Mouse (Mus musculus): ENCODE measurements around the gene Mical2. TPM values are rescaled to one million over a fixed set of nuclear protein-coding genes. Genes with fewer than 3 reads are reported as not detected.
A peak's percentile ranks its signal among the peaks of the same experiment; 100 is the strongest.

Mical2 gene
- polyA plus RNA-seq, 1 experiment from 2014 or later, result 140 TPM

GRCm38 (mm10) chr7:112187536-112188459, 37.9 kb upstream of the Mical2 start:
- Histone ChIP-seq H3K9ac (ENCODE audit: low read length) (no peak overlapping the region), H3K4me3 (ENCODE audit: control insufficient read depth in 1 of 2, insufficient read depth in 1 of 2, low read depth in 1 of 2, low read length in 2 of 2) (no peak overlapping the region), H3K4me2 (ENCODE audit: low read length) (no peak overlapping the region), H3K36me3 (ENCODE audit: control insufficient read depth, insufficient read depth, low read length) (no peaks in the 10 kb centered on the region), H3K27ac (replicated peaks in 1 of 2; ENCODE audit: control insufficient read depth in 1 of 2, insufficient read depth in 1 of 2, low read depth in 2 of 2, low read length in 2 of 2) (0 out of 4 replicates have a peak overlapping the region, but pooled peaks of 1 of the 2 experiments have one; percentile 4), H3K9me3 (ENCODE audit: control insufficient read depth, low read length) (0 out of 2 replicates have a peak, but pooled peaks cover 4% of the 10 kb centered on the region), H3K27me3 (ENCODE audit: control insufficient read depth, insufficient read depth, low read length) (no peaks in the 10 kb centered on the region), H3K4me1 (ENCODE audit: control insufficient read depth in 2 of 2, insufficient read depth in 2 of 2, low read length in 2 of 2) (peaks cover 22 to 31% of the 10 kb centered on the region in 2 experiments)
- 50% methylated on average over 13 of the region's 13 CpGs for WGBS
- ATAC-seq (ENCODE audit: insufficient number of reproducible peaks, insufficient read depth, low FRiP score, low read depth), result no peak

GRCm38 (mm10) chr7:112192237-112192636, 33.4 kb upstream of the Mical2 start:
- Histone ChIP-seq H3K4me2 (ENCODE audit: low read length) (no peak overlapping the region), H3K4me1 (ENCODE audit: control insufficient read depth in 2 of 2, insufficient read depth in 2 of 2, low read length in 2 of 2) (peaks cover 16 to 18% of the 10 kb centered on the region in 2 experiments), H3K36me3 (ENCODE audit: control insufficient read depth, insufficient read depth, low read length) (no peaks in the 10 kb centered on the region), H3K9me3 (ENCODE audit: control insufficient read depth, low read length) (no peaks in the 10 kb centered on the region), H3K4me3 (ENCODE audit: control insufficient read depth in 1 of 2, insufficient read depth in 1 of 2, low read depth in 1 of 2, low read length in 2 of 2) (no peak overlapping the region), H3K27me3 (ENCODE audit: control insufficient read depth, insufficient read depth, low read length) (no peaks in the 10 kb centered on the region), H3K27ac (replicated peaks in 1 of 2; ENCODE audit: control insufficient read depth in 1 of 2, insufficient read depth in 1 of 2, low read depth in 2 of 2, low read length in 2 of 2) (peak overlapping the region in 1 of 2 experiments; percentile 14; a peak in 1 of 4 replicates), H3K9ac (ENCODE audit: low read length) (no peak overlapping the region)
- no peak for ATAC-seq (ENCODE audit: insufficient number of reproducible peaks, insufficient read depth, low FRiP score, low read depth)
- WGBS, result 70% methylated on average over 4 of the region's 4 CpGs

GRCm38 (mm10) chr7:112192778-112193177, 32.9 kb upstream of the Mical2 start:
- Histone ChIP-seq H3K9ac (ENCODE audit: low read length) (no peak overlapping the region), H3K4me2 (ENCODE audit: low read length) (no peak overlapping the region), H3K27me3 (ENCODE audit: control insufficient read depth, insufficient read depth, low read length) (no peaks in the 10 kb centered on the region), H3K36me3 (ENCODE audit: control insufficient read depth, insufficient read depth, low read length) (no peaks in the 10 kb centered on the region), H3K4me1 (ENCODE audit: control insufficient read depth in 2 of 2, insufficient read depth in 2 of 2, low read length in 2 of 2) (peaks cover 13 to 14% of the 10 kb centered on the region in 2 experiments), H3K27ac (replicated peaks in 1 of 2; ENCODE audit: control insufficient read depth in 1 of 2, insufficient read depth in 1 of 2, low read depth in 2 of 2, low read length in 2 of 2) (no peak overlapping the region), H3K4me3 (ENCODE audit: control insufficient read depth in 1 of 2, insufficient read depth in 1 of 2, low read depth in 1 of 2, low read length in 2 of 2) (no peak overlapping the region), H3K9me3 (ENCODE audit: control insufficient read depth, low read length) (no peaks in the 10 kb centered on the region)
- WGBS, result 85% methylated on average over 5 of the region's 5 CpGs
- ATAC-seq (ENCODE audit: insufficient number of reproducible peaks, insufficient read depth, low FRiP score, low read depth), result no peak

GRCm38 (mm10) chr7:112194286-112194685, 31.4 kb upstream of the Mical2 start:
- no peak overlapping the region for H3K4me2 ChIP-seq (ENCODE audit: low read length)
- H3K9me3 ChIP-seq (ENCODE audit: control insufficient read depth, low read length), result no peaks in the 10 kb centered on the region
- H3K9ac ChIP-seq (ENCODE audit: low read length), result no peak overlapping the region
- H3K27me3 ChIP-seq (ENCODE audit: control insufficient read depth, insufficient read depth, low read length), result no peaks in the 10 kb centered on the region
- no peaks in the 10 kb centered on the region for H3K36me3 ChIP-seq (ENCODE audit: control insufficient read depth, insufficient read depth, low read length)
- peaks cover 7 to 8% of the 10 kb centered on the region in 2 experiments; a peak in 1 of 4 replicates for H3K4me1 ChIP-seq (ENCODE audit: control insufficient read depth in 2 of 2, insufficient read depth in 2 of 2, low read length in 2 of 2)
- H3K27ac ChIP-seq (replicated peaks in 1 of 2; ENCODE audit: control insufficient read depth in 1 of 2, insufficient read depth in 1 of 2, low read depth in 2 of 2, low read length in 2 of 2), result no peak overlapping the region
- 71% methylated on average over 5 of the region's 5 CpGs for WGBS
- ATAC-seq (ENCODE audit: insufficient number of reproducible peaks, insufficient read depth, low FRiP score, low read depth), result no peak
- H3K4me3 ChIP-seq (ENCODE audit: control insufficient read depth in 1 of 2, insufficient read depth in 1 of 2, low read depth in 1 of 2, low read length in 2 of 2), result no peak overlapping the region

GRCm38 (mm10) chr7:112197461-112197860, 28.2 kb upstream of the Mical2 start:
- WGBS, result 74% methylated on average over 8 of the region's 8 CpGs
- no peak overlapping the region for H3K27ac ChIP-seq (replicated peaks in 1 of 2; ENCODE audit: control insufficient read depth in 1 of 2, insufficient read depth in 1 of 2, low read depth in 2 of 2, low read length in 2 of 2)
- ATAC-seq (ENCODE audit: insufficient number of reproducible peaks, insufficient read depth, low FRiP score, low read depth), result no peak

GRCm38 (mm10) chr7:112199343-112199742, 26.3 kb upstream of the Mical2 start:
- Histone ChIP-seq H3K4me3 (ENCODE audit: control insufficient read depth in 1 of 2, insufficient read depth in 1 of 2, low read depth in 1 of 2, low read length in 2 of 2) (no peak overlapping the region), H3K27ac (replicated peaks in 1 of 2; ENCODE audit: control insufficient read depth in 1 of 2, insufficient read depth in 1 of 2, low read depth in 2 of 2, low read length in 2 of 2) (no peak overlapping the region), H3K4me2 (ENCODE audit: low read length) (no peak overlapping the region), H3K9me3 (ENCODE audit: control insufficient read depth, low read length) (no peaks in the 10 kb centered on the region), H3K9ac (ENCODE audit: low read length) (no peak overlapping the region), H3K4me1 (ENCODE audit: control insufficient read depth in 2 of 2, insufficient read depth in 2 of 2, low read length in 2 of 2) (peaks cover 14 to 15% of the 10 kb centered on the region in 2 experiments), H3K27me3 (ENCODE audit: control insufficient read depth, insufficient read depth, low read length) (no peaks in the 10 kb centered on the region), H3K36me3 (ENCODE audit: control insufficient read depth, insufficient read depth, low read length) (no peaks in the 10 kb centered on the region)
- 71% methylated on average over 3 of the region's 3 CpGs for WGBS
- no peak for ATAC-seq (ENCODE audit: insufficient number of reproducible peaks, insufficient read depth, low FRiP score, low read depth)

More at GRCm38 (mm10) chr7:112197461-112197860, 28.2 kb upstream of the Mical2 start:
- Histone ChIP-seq H3K9ac (ENCODE audit: low read length) (no peak overlapping the region), H3K27me3 (ENCODE audit: control insufficient read depth, insufficient read depth, low read length) (no peaks in the 10 kb centered on the region), H3K4me3 (ENCODE audit: control insufficient read depth in 1 of 2, insufficient read depth in 1 of 2, low read depth in 1 of 2, low read length in 2 of 2) (no peak overlapping the region), H3K36me3 (ENCODE audit: control insufficient read depth, insufficient read depth, low read length) (no peaks in the 10 kb centered on the region), H3K4me2 (ENCODE audit: low read length) (no peak overlapping the region), H3K9me3 (ENCODE audit: control insufficient read depth, low read length) (no peaks in the 10 kb centered on the region), H3K4me1 (ENCODE audit: control insufficient read depth in 2 of 2, insufficient read depth in 2 of 2, low read length in 2 of 2) (peaks cover 3 to 5% of the 10 kb centered on the region in 2 experiments; a peak in 3 of 4 replicates)

GRCm38 (mm10) chr7:112200761-112201160, 24.9 kb upstream of the Mical2 start:
- Histone ChIP-seq H3K9ac (ENCODE audit: low read length) (no peak overlapping the region), H3K4me3 (ENCODE audit: control insufficient read depth in 1 of 2, insufficient read depth in 1 of 2, low read depth in 1 of 2, low read length in 2 of 2) (no peak overlapping the region), H3K27me3 (ENCODE audit: control insufficient read depth, insufficient read depth, low read length) (no peaks in the 10 kb centered on the region), H3K9me3 (ENCODE audit: control insufficient read depth, low read length) (no peaks in the 10 kb centered on the region), H3K4me1 (ENCODE audit: control insufficient read depth in 2 of 2, insufficient read depth in 2 of 2, low read length in 2 of 2) (peaks cover 21 to 28% of the 10 kb centered on the region in 2 experiments), H3K27ac (replicated peaks in 1 of 2; ENCODE audit: control insufficient read depth in 1 of 2, insufficient read depth in 1 of 2, low read depth in 2 of 2, low read length in 2 of 2) (no peak overlapping the region), H3K36me3 (ENCODE audit: control insufficient read depth, insufficient read depth, low read length) (no peaks in the 10 kb centered on the region), H3K4me2 (ENCODE audit: low read length) (no peak overlapping the region)
- WGBS, result 47% methylated on average over 4 of the region's 4 CpGs
- no peak for ATAC-seq (ENCODE audit: insufficient number of reproducible peaks, insufficient read depth, low FRiP score, low read depth)

Data from heart, embryonic 14.5 days (tissue).